Mouse (Mus musculus) retina, postnatal 7 days (tissue): ENCODE measurements around the gene Tbcd.

ENCODE experiments used
- DNase-seq: peaks from one replicate; pipeline ENCODE4 v3.0.0-alpha.2; 2012; ENCODE audit warnings: low read depth, low spot score

Tbcd gene

GRCm38 (mm10) chr11:121564265-121564664 lies 112.5 kb downstream of the Tbcd start:
- no peak for DNase-seq

GRCm38 (mm10) chr11:121581856-121582255 lies 130.1 kb downstream of the Tbcd start:
- no peak for DNase-seq

GRCm38 (mm10) chr11:121597254-121597653 lies 145.5 kb downstream of the Tbcd start:
- DNase-seq = no peak

GRCm38 (mm10) chr11:121601422-121601821 lies 149.7 kb downstream of the Tbcd start:
- no peak for DNase-seq

GRCm38 (mm10) chr11:121605604-121606003 lies 153.9 kb downstream of the Tbcd start:
- DNase-seq = no peak

GRCm38 (mm10) chr11:121610976-121611375 lies 159.2 kb downstream of the Tbcd start:
- no peak for DNase-seq

- no peak for DNase-seq
Measured at GRCm38 (mm10) chr11:121615961-121616485, 164.3 kb downstream of the Tbcd start.

- no peak for DNase-seq
Measured at GRCm38 (mm10) chr11:121616501-121616900, 164.8 kb downstream of the Tbcd start.

GRCm38 (mm10) chr11:121617371-121617770 lies 165.6 kb downstream of the Tbcd start:
- DNase-seq = no peak

GRCm38 (mm10) chr11:121625007-121625406 lies 173.3 kb downstream of the Tbcd start:
- DNase-seq = no peak

GRCm38 (mm10) chr11:121627521-121627920 lies 175.8 kb downstream of the Tbcd start:
- DNase-seq = no peak

GRCm38 (mm10) chr11:121629529-121629928 lies 177.8 kb downstream of the Tbcd start:
- no peak for DNase-seq

GRCm38 (mm10) chr11:121630406-121630805 lies 178.7 kb downstream of the Tbcd start:
- DNase-seq = no peak

- DNase-seq = no peak
Measured at GRCm38 (mm10) chr11:121631410-121631809, 179.7 kb downstream of the Tbcd start.

- DNase-seq = no peak
Measured at GRCm38 (mm10) chr11:121636646-121637045, 184.9 kb downstream of the Tbcd start.

- DNase-seq = no peak
Measured at GRCm38 (mm10) chr11:121641501-121642145, 189.9 kb downstream of the Tbcd start.

- no peak for DNase-seq
Measured at GRCm38 (mm10) chr11:121645394-121645793, 193.6 kb downstream of the Tbcd start.

- no peak for DNase-seq
Measured at GRCm38 (mm10) chr11:121647321-121647720, 195.6 kb downstream of the Tbcd start.

- no peak for DNase-seq
Measured at GRCm38 (mm10) chr11:121648166-121648565, 196.4 kb downstream of the Tbcd start.

GRCm38 (mm10) chr11:121649900-121650299 lies 198.2 kb downstream of the Tbcd start:
- no peak for DNase-seq

- DNase-seq = no peak
Measured at GRCm38 (mm10) chr11:121650668-121651067, 198.9 kb downstream of the Tbcd start.

- no peak for DNase-seq
Measured at GRCm38 (mm10) chr11:121651556-121651955, 199.8 kb downstream of the Tbcd start.

GRCm38 (mm10) chr11:121651983-121652382 lies 200.2 kb downstream of the Tbcd start:
- DNase-seq = no peak
